Mouse (Mus musculus) lung, adult 2 months (tissue): ENCODE results near the gene B3galt5.

ENCODE experiments used
- CTCF ChIP-seq: fragments of 200-500 bp; IDR thresholded peaks from 2 replicates; pipeline ENCODE4 v1.5.1; 2011; ENCODE audit warnings: mild to moderate bottlenecking, low read length, control low read depth; ENCODE audit not compliant: insufficient read depth
- POLR2A ChIP-seq: fragments of 200-500 bp; IDR thresholded peaks from 2 replicates; pipeline ENCODE4 v1.6.1; 2011; ENCODE audit warnings: low read depth, mild to moderate bottlenecking, control low read depth, low read length, borderline replicate concordance; ENCODE audit errors: extremely low read depth

DNA sequence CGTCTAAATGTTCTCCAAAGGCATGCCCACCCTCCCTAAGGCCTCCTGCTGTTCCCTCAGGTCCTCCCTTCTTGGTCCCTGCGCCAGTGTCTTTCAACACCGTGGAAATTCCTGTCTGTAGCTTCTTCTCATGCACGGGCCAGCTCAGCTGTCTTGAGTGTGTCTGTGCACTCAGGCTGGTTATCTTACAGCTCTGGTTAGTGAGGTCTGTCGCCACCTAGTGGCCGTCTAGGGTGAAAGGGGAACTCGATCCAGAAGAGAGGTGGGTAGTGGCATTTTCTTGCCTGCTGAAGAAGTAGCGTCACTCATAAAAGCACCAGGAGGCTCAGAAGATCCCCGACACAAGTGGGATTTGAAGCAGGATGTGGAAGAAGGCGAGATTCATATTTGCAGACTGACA is 109.5 kb downstream of the B3galt5 start:
- TF ChIP-seq POLR2A (no peak), CTCF (peak; percentile 95)
